Mouse (Mus musculus) cerebellum, adult 9-10 months (tissue): Measurements from ENCODE around the gene Stat1.

Source experiments
- DNase-seq: peaks from one replicate; pipeline ENCODE4 v3.0.0; 2022

Stat1 gene

GRCm38 (mm10) chr1:52118860-52119591, at the start of gene Stat1:
Stat1 (plus strand) TSS chr1:52119440.
- peak; percentile 86 for DNase-seq

GRCm38 (mm10) chr1:52079724-52080367, 39.4 kb upstream of the Stat1 start:
- no peak for DNase-seq

GRCm38 (mm10) chr1:52080375-52080774, 38.9 kb upstream of the Stat1 start:
- no peak for DNase-seq

GRCm38 (mm10) chr1:52086236-52086635, 33.0 kb upstream of the Stat1 start:
- no peak for DNase-seq

- DNase-seq: no peak
Observed at GRCm38 (mm10) chr1:52087128-52087527, 32.1 kb upstream of the Stat1 start.

- DNase-seq: no peak
Observed at GRCm38 (mm10) chr1:52088634-52089033, 30.6 kb upstream of the Stat1 start.

GRCm38 (mm10) chr1:52098618-52099232, 20.5 kb upstream of the Stat1 start:
- DNase-seq: peak; percentile 57

GRCm38 (mm10) chr1:52100496-52100895, 18.7 kb upstream of the Stat1 start:
- no peak for DNase-seq

GRCm38 (mm10) chr1:52102795-52103194, 16.4 kb upstream of the Stat1 start:
- no peak for DNase-seq

GRCm38 (mm10) chr1:52107206-52107605, 12.0 kb upstream of the Stat1 start:
- DNase-seq: no peak

- no peak for DNase-seq
Observed at GRCm38 (mm10) chr1:52111217-52111616, 8.0 kb upstream of the Stat1 start.

GRCm38 (mm10) chr1:52112301-52112700, 6.9 kb upstream of the Stat1 start:
- no peak for DNase-seq

GRCm38 (mm10) chr1:52113067-52113665, 6.1 kb upstream of the Stat1 start:
- DNase-seq: no peak

GRCm38 (mm10) chr1:52113666-52114069, 5.6 kb upstream of the Stat1 start:
- peak; percentile 98 for DNase-seq

GRCm38 (mm10) chr1:52116441-52116840, 2.8 kb upstream of the Stat1 start:
- no peak for DNase-seq

GRCm38 (mm10) chr1:52117777-52118176, 1.5 kb upstream of the Stat1 start:
- no peak for DNase-seq

GRCm38 (mm10) chr1:52119691-52120090, 451 bp downstream of the Stat1 start:
- DNase-seq: no peak

GRCm38 (mm10) chr1:52120191-52120590, 951 bp downstream of the Stat1 start:
- DNase-seq: no peak

GRCm38 (mm10) chr1:52121052-52121451, 1.8 kb downstream of the Stat1 start:
- no peak for DNase-seq

- no peak for DNase-seq
Observed at GRCm38 (mm10) chr1:52124818-52125217, 5.6 kb downstream of the Stat1 start.

- no peak for DNase-seq
Observed at GRCm38 (mm10) chr1:52127350-52127749, 8.1 kb downstream of the Stat1 start.

GRCm38 (mm10) chr1:52129794-52130193, 10.6 kb downstream of the Stat1 start:
- no peak for DNase-seq

GRCm38 (mm10) chr1:52131787-52132377, 12.6 kb downstream of the Stat1 start:
- DNase-seq: no peak
